Mouse (Mus musculus): Measurements from ENCODE around the gene Arhgap45. TPM values are rescaled to one million over a fixed set of nuclear protein-coding genes. Genes with fewer than 3 reads are reported as not detected.
"Not testable (repeated sequence)": the region's sequence is repeated elsewhere in the genome, so short reads cannot be mapped to it uniquely, and the experiment has no call there.

The Arhgap45 gene
- polyA plus RNA-seq, 1 experiment from 2014 or later, result 11.3 TPM

- no peak for DNase-seq (ENCODE audit: low spot score)
- WGBS, result 82% methylated on average over 5 of the region's 5 CpGs
- Histone ChIP-seq H3K4me1 (peaks cover 47% of the 10 kb centered on the region), H3K27me3 (replicated peaks; ENCODE audit: low read depth, poor library complexity, severe bottlenecking) (0 out of 2 replicates have a peak, but pooled peaks cover 10% of the 10 kb centered on the region), H3K9me3 (no peaks in the 10 kb centered on the region), H3K4me3 (0 out of 2 replicates have a peak overlapping the region, but pooled peaks have one; percentile 1), H3K27ac (replicated peaks) (no peak overlapping the region), H3K36me3 (replicated peaks) (no peaks in the 10 kb centered on the region)
Measured at GRCm38 (mm10) chr10:80045766-80046165, 29.3 kb downstream of the Arhgap45 start.

GRCm38 (mm10) chr10:80047041-80047565 is 30.6 kb downstream of the Arhgap45 start, which contains the start of gene Gpx4:
Gpx4 (plus strand) TSS chr10:80047166.
- H3K36me3 ChIP-seq (replicated peaks), result no peaks in the 10 kb centered on the region
- WGBS, result 45% methylated on average over 9 of the region's 9 CpGs
- 0 out of 2 replicates have a peak, but pooled peaks cover 10% of the 10 kb centered on the region for H3K27me3 ChIP-seq (replicated peaks; ENCODE audit: low read depth, poor library complexity, severe bottlenecking)
- 0 out of 2 replicates have a peak within 1 kb of the TSS, but pooled peaks have one; percentile 11 for H3K4me3 ChIP-seq
- peak within 1 kb of the TSS; percentile 81 for H3K27ac ChIP-seq (replicated peaks)
- H3K9me3 ChIP-seq, result no peaks in the 10 kb centered on the region
- H3K4me1 ChIP-seq, result peaks cover 60% of the 10 kb centered on the region
- no peak for DNase-seq (ENCODE audit: low spot score)

- Histone ChIP-seq H3K4me1 (peaks cover 72% of the 10 kb centered on the region), H3K36me3 (replicated peaks) (no peaks in the 10 kb centered on the region), H3K27me3 (replicated peaks; ENCODE audit: low read depth, poor library complexity, severe bottlenecking) (0 out of 2 replicates have a peak, but pooled peaks cover 10% of the 10 kb centered on the region), H3K27ac (replicated peaks) (peak overlapping the region; percentile 81), H3K9me3 (no peaks in the 10 kb centered on the region), H3K4me3 (peak overlapping the region; percentile 11; the same call in 1 of the 2 replicates)
- WGBS, result 19% methylated on average over 5 of the region's 5 CpGs
- no peak for DNase-seq (ENCODE audit: low spot score)
Measured at GRCm38 (mm10) chr10:80048396-80048795, 31.9 kb downstream of the Arhgap45 start.

GRCm38 (mm10) chr10:80048834-80049233 is 32.4 kb downstream of the Arhgap45 start:
- peaks cover 76% of the 10 kb centered on the region for H3K4me1 ChIP-seq
- DNase-seq (ENCODE audit: low spot score), result no peak
- H3K9me3 ChIP-seq, result no peaks in the 10 kb centered on the region
- no peak overlapping the region for H3K4me3 ChIP-seq
- H3K27me3 ChIP-seq (replicated peaks; ENCODE audit: low read depth, poor library complexity, severe bottlenecking), result 0 out of 2 replicates have a peak, but pooled peaks cover 10% of the 10 kb centered on the region
- H3K27ac ChIP-seq (replicated peaks), result peak overlapping the region; percentile 81
- 43% methylated on average over 3 of the region's 3 CpGs for WGBS
- H3K36me3 ChIP-seq (replicated peaks), result no peaks in the 10 kb centered on the region

GRCm38 (mm10) chr10:80050244-80050643 is 33.8 kb downstream of the Arhgap45 start:
- no peak for DNase-seq (ENCODE audit: low spot score)
- H3K36me3 ChIP-seq (replicated peaks), result peaks cover 2% of the 10 kb centered on the region
- no peak overlapping the region for H3K4me3 ChIP-seq
- H3K9me3 ChIP-seq, result no peaks in the 10 kb centered on the region
- 0 out of 2 replicates have a peak, but pooled peaks cover 10% of the 10 kb centered on the region for H3K27me3 ChIP-seq (replicated peaks; ENCODE audit: low read depth, poor library complexity, severe bottlenecking)
- peak overlapping the region; percentile 81 for H3K27ac ChIP-seq (replicated peaks)
- 27% methylated on average over 6 of the region's 6 CpGs for WGBS
- H3K4me1 ChIP-seq, result peaks cover 87% of the 10 kb centered on the region

- Histone ChIP-seq H3K36me3 (replicated peaks) (peaks cover 10% of the 10 kb centered on the region), H3K4me1 (peaks cover 94% of the 10 kb centered on the region), H3K9me3 (no peaks in the 10 kb centered on the region), H3K27ac (replicated peaks) (peak overlapping the region; percentile 98), H3K27me3 (replicated peaks; ENCODE audit: low read depth, poor library complexity, severe bottlenecking) (0 out of 2 replicates have a peak, but pooled peaks cover 10% of the 10 kb centered on the region), H3K4me3 (peak overlapping the region; percentile 21; the same call in 1 of the 2 replicates)
- no peak for DNase-seq (ENCODE audit: low spot score)
- 19% methylated on average over 15 of the region's 15 CpGs for WGBS
Measured at GRCm38 (mm10) chr10:80050885-80051617, 34.6 kb downstream of the Arhgap45 start.

- peak; percentile 31 for DNase-seq (ENCODE audit: low spot score)
- Histone ChIP-seq H3K27me3 (replicated peaks; ENCODE audit: low read depth, poor library complexity, severe bottlenecking) (0 out of 2 replicates have a peak, but pooled peaks cover 8% of the 10 kb centered on the region), H3K4me3 (peak overlapping the region; percentile 21), H3K36me3 (replicated peaks) (peaks cover 18% of the 10 kb centered on the region), H3K27ac (replicated peaks) (peak overlapping the region; percentile 98), H3K4me1 (peaks cover 93% of the 10 kb centered on the region), H3K9me3 (no peaks in the 10 kb centered on the region)
- WGBS, result 21% methylated on average over 14 of the region's 14 CpGs
Measured at GRCm38 (mm10) chr10:80051618-80052373, 35.3 kb downstream of the Arhgap45 start.

- no peaks in the 10 kb centered on the region for H3K9me3 ChIP-seq
- 0 out of 2 replicates have a peak, but pooled peaks cover 2% of the 10 kb centered on the region for H3K27me3 ChIP-seq (replicated peaks; ENCODE audit: low read depth, poor library complexity, severe bottlenecking)
- peak overlapping the region; percentile 98 for H3K27ac ChIP-seq (replicated peaks)
- 0 out of 2 replicates have a peak overlapping the region, but pooled peaks have one; percentile 2 for H3K4me3 ChIP-seq
- DNase-seq (ENCODE audit: low spot score), result no peak
- WGBS, result 82% methylated on average over 5 of the region's 5 CpGs
- peaks cover 23% of the 10 kb centered on the region for H3K36me3 ChIP-seq (replicated peaks)
- peaks cover 88% of the 10 kb centered on the region for H3K4me1 ChIP-seq
Measured at GRCm38 (mm10) chr10:80052374-80052764, 35.9 kb downstream of the Arhgap45 start.

- no peaks in the 10 kb centered on the region for H3K9me3 ChIP-seq
- H3K27me3 ChIP-seq (replicated peaks; ENCODE audit: low read depth, poor library complexity, severe bottlenecking), result no peaks in the 10 kb centered on the region
- H3K36me3 ChIP-seq (replicated peaks), result peaks cover 33% of the 10 kb centered on the region
- peak; percentile 100 for DNase-seq (ENCODE audit: low spot score)
- H3K4me3 ChIP-seq, result peak overlapping the region; percentile 94
- under 1% methylated on average over 47 of the region's 47 CpGs for WGBS
- H3K4me1 ChIP-seq, result peaks cover 81% of the 10 kb centered on the region
- peak overlapping the region; percentile 98 for H3K27ac ChIP-seq (replicated peaks)
Measured at GRCm38 (mm10) chr10:80053259-80053780, 36.9 kb downstream of the Arhgap45 start.

- peak overlapping the region; percentile 94 for H3K4me3 ChIP-seq
- H3K27ac ChIP-seq (replicated peaks), result peak overlapping the region; percentile 98
- DNase-seq (ENCODE audit: low spot score), result peak; percentile 83
- H3K9me3 ChIP-seq, result no peaks in the 10 kb centered on the region
- WGBS, result 3% methylated on average over 77 of the region's 77 CpGs
- no peaks in the 10 kb centered on the region for H3K27me3 ChIP-seq (replicated peaks; ENCODE audit: low read depth, poor library complexity, severe bottlenecking)
- peaks cover 75% of the 10 kb centered on the region for H3K4me1 ChIP-seq
- peaks cover 41% of the 10 kb centered on the region for H3K36me3 ChIP-seq (replicated peaks)
Measured at GRCm38 (mm10) chr10:80053831-80054815, 37.7 kb downstream of the Arhgap45 start.

- WGBS, result 38% methylated on average over 3 of the region's 3 CpGs
- Histone ChIP-seq H3K27ac (replicated peaks) (peak overlapping the region; percentile 98), H3K4me1 (peaks cover 67% of the 10 kb centered on the region)
Measured at GRCm38 (mm10) chr10:80054911-80055310, 38.5 kb downstream of the Arhgap45 start.

More at GRCm38 (mm10) chr10:80054911-80055310, 38.5 kb downstream of the Arhgap45 start:
- H3K9me3 ChIP-seq; H3K27me3 ChIP-seq (replicated peaks; ENCODE audit: low read depth, poor library complexity, severe bottlenecking); DNase-seq (ENCODE audit: low spot score): not testable (repeated sequence)
- Histone ChIP-seq H3K4me3 (peak overlapping the region; percentile 94), H3K36me3 (replicated peaks) (peaks cover 49% of the 10 kb centered on the region)

Data from embryonic facial prominence, embryonic 10.5 days (tissue).